Mouse (Mus musculus): ENCODE results near the gene Adamts13.

Gene Adamts13

DNA sequence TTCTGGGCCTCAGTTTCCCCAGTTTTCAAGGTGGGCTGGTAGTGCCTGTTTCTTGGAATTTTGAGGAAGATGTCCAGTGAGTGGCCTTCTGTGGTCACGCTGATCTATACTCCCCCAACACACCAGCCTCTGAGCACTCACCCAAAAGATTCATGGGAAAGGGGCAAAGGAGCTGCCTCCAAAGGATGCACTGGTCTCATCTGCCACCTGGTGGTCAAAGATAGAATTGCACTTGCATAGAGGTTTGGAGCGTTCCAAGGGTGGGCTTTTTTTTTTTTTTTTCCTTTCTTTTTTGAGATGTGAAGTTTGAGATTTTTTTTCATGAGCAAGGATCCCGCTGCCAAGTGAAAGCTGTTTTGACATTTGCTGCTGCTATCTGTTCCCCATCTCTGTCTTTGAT is 65.4 kb downstream of the Adamts13 start:
- DNase-seq: peak; percentile 86

- DNase-seq: peak; percentile 77
Measured at GRCm38 (mm10) chr2:27039286-27039685, 66.1 kb downstream of the Adamts13 start.

GRCm38 (mm10) chr2:27042131-27042844 is 69.1 kb downstream of the Adamts13 start:
- peak; percentile 7 for DNase-seq

DNA sequence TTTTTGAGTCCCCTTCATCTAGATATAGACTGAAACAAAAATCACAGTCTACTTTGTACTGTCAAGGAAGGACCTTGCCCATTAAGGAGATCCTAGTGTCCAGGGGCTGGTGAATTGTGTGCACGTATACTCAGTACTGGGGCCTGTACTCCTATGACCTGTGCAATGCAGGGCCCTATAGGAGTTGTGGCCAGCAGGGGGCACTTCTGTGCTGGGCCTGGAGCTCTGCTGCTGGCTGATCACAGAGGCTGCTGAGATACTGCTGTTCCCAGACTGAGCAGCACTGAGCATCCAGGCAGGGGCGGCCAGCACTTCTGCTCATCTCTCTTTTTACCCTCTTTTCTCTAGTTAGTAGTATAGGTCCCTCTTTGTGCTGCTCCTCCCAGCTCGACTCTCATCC is 70.2 kb downstream of the Adamts13 start:
- DNase-seq: peak; percentile 96

DNA sequence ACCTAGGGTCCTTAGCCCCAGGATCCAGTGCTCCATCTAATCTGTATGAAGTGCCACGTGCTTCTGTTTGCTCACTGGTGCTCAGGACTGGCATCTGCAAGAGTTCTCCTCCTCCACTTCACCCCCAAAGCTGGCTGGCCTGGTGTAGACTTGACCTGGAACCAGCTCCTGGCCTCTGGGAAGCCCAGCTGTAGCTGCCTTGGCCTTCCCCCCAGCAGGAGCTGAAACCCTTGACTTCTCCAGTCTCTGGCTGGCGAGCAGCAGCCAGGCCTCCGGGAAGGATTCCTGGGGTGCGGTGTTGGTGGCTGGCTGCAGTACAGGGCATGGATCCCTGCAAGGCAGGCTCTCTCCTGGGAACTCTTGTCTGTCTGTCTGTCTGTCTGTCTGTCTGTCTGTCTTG is 71.0 kb downstream of the Adamts13 start:
- DNase-seq: peak; percentile 11

DNA sequence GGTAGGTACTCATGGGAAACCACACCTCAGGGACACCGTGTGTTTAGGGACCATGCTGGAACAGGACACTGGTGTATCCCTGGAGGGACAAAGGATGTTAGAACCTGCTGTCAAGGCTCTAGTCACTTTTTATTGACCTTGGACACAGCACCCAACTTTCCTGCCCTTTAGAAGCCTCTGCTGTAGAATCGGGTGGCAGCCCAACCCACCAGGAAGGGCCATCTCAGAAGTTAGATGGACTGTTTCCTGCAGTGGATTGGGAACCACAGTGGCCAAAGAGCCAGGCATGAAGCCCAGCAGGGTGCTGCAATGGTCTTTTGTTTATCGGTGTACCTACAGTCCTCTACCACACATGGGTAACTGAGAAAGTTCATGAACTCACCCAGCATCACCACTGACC is 71.4 kb downstream of the Adamts13 start:
- DNase-seq: peak; percentile 4

GRCm38 (mm10) chr2:27045979-27046770 is 73.0 kb downstream of the Adamts13 start:
- peak; percentile 5 for DNase-seq

- DNase-seq: peak; percentile 3
Measured at GRCm38 (mm10) chr2:27049408-27049807, 76.2 kb downstream of the Adamts13 start.

DNA sequence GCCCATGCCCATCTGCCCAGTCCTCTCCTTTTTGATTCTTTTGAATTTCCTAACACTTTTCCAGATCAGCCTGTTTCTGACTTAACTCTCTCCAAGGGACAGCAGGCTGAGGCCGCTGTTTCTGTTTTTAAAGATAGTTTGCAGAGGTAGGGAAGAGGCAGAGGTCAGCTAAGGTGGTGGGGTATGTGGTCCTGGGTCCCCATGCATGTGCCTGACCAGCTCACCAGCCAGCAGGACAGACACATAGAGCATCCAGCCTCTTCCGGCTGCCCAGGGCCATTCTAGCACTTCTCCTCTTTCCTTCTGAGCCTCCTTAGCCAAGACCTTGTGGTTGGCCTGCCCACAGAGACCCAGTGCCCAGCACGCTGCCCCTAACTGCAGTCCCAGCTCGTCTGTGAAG is 85.0 kb downstream of the Adamts13 start:
- DNase-seq: no peak

- DNase-seq: no peak
Measured at GRCm38 (mm10) chr2:27058751-27059150, 85.5 kb downstream of the Adamts13 start.

GRCm38 (mm10) chr2:27059187-27059586 is 86.0 kb downstream of the Adamts13 start:
- DNase-seq: no peak

Measured in thymus, postnatal 4 days (tissue).